Mouse (Mus musculus) embryonic facial prominence, embryonic 10.5 days (tissue): ENCODE measurements at regions not wholly inside any gene's neighbourhood (a gene's known extent, or its start where the extent isn't known, plus 50 kb on each side); places are given as distances from the start of the nearest gene placed in this dataset.
"Not testable (repeated sequence)": the region's sequence is repeated elsewhere in the genome, so short reads cannot be mapped to it uniquely, and the experiment has no call there.

Source experiments
- DNase-seq: peaks from one replicate; pipeline ENCODE4 v3.0.0-alpha.2; 2017; ENCODE audit warnings: low spot score
- H3K27ac ChIP-seq: fragments of 300-500 bp; sonication (generic); replicated peaks from 2 replicates; pipeline ENCODE4 v1.5.1; 2016; ENCODE audit warnings: mild to moderate bottlenecking
- H3K27me3 ChIP-seq: fragments of 300-500 bp; sonication (generic); replicated peaks from 2 replicates; pipeline ENCODE4 v1.6.1; 2016; ENCODE audit warnings: low read depth, mild to moderate bottlenecking; ENCODE audit not compliant: poor library complexity, severe bottlenecking
- H3K36me3 ChIP-seq: fragments of 300-500 bp; sonication (generic); replicated peaks from 2 replicates; pipeline ENCODE4 v1.6.1; 2016; ENCODE audit warnings: mild to moderate bottlenecking, moderate library complexity
- H3K4me1 ChIP-seq: fragments of 300-500 bp; sonication (generic); 2 replicates; pipeline ENCODE4 v1.6.1; 2016
- H3K4me3 ChIP-seq: fragments of 300-500 bp; sonication (generic); 2 replicates; pipeline ENCODE4 v1.5.1; 2016; ENCODE audit warnings: mild to moderate bottlenecking, moderate library complexity
- H3K9me3 ChIP-seq: fragments of 300-500 bp; sonication (generic); 2 replicates; pipeline ENCODE4 v1.6.1; 2016; ENCODE audit warnings: mild to moderate bottlenecking
- WGBS: fragments of 180-500 bp; shearing (Covaris S2); methylation state at CpG from one replicate; pipeline ENCODE4 v1.1.7; 2016; 5-methylcytosine and 5-hydroxymethylcytosine counted together

- Histone ChIP-seq H3K27ac (no peak overlapping the region), H3K9me3 (no peaks in the 10 kb centered on the region), H3K4me1 (no peaks in the 10 kb centered on the region), H3K27me3 (no peaks in the 10 kb centered on the region), H3K4me3 (no peak overlapping the region), H3K36me3 (no peaks in the 10 kb centered on the region)
- DNase-seq = no peak
- 84% methylated on average over 6 of the region's 6 CpGs for WGBS
Measured at GRCm38 (mm10) chr1:35880562-35881265, 187.5 kb upstream of the Hs6st1 start.

GRCm38 (mm10) chr1:35881521-35881920 is 186.7 kb upstream of the Hs6st1 start:
- DNase-seq = no peak
- WGBS = 81% methylated on average over 4 of the region's 4 CpGs
- no peaks in the 10 kb centered on the region for H3K4me1 ChIP-seq

GRCm38 (mm10) chr1:35882101-35882500 is 186.1 kb upstream of the Hs6st1 start:
- Histone ChIP-seq H3K36me3 (no peaks in the 10 kb centered on the region), H3K4me3 (no peak overlapping the region), H3K27me3 (no peaks in the 10 kb centered on the region), H3K4me1 (no peaks in the 10 kb centered on the region), H3K27ac (no peak overlapping the region), H3K9me3 (no peaks in the 10 kb centered on the region)
- WGBS = 76% methylated on average over 1 of the region's 1 CpGs
- DNase-seq = no peak

More at GRCm38 (mm10) chr1:35881521-35881920, 186.7 kb upstream of the Hs6st1 start:
- Histone ChIP-seq H3K36me3 (no peaks in the 10 kb centered on the region), H3K27me3 (no peaks in the 10 kb centered on the region), H3K9me3 (no peaks in the 10 kb centered on the region), H3K4me3 (no peak overlapping the region), H3K27ac (no peak overlapping the region)

- H3K9me3 ChIP-seq = peaks cover 9% of the 10 kb centered on the region; the same call in 1 of the 2 replicates
- 82% methylated on average over 19 of the region's 19 CpGs for WGBS
- H3K36me3 ChIP-seq = no peaks in the 10 kb centered on the region
- H3K27ac ChIP-seq = no peak overlapping the region
- H3K4me1 ChIP-seq = no peaks in the 10 kb centered on the region
- no peak overlapping the region for H3K4me3 ChIP-seq
- no peak for DNase-seq
- no peaks in the 10 kb centered on the region for H3K27me3 ChIP-seq
Measured at GRCm38 (mm10) chr1:35889731-35890499, 178.3 kb upstream of the Hs6st1 start.

GRCm38 (mm10) chr1:35890500-35890900 is 177.7 kb upstream of the Hs6st1 start:
- Histone ChIP-seq H3K4me1 (no peaks in the 10 kb centered on the region), H3K27me3 (no peaks in the 10 kb centered on the region), H3K36me3 (no peaks in the 10 kb centered on the region), H3K4me3 (no peak overlapping the region), H3K27ac (no peak overlapping the region), H3K9me3 (peaks cover 15% of the 10 kb centered on the region; the same call in 1 of the 2 replicates)
- no peak for DNase-seq
- WGBS = 83% methylated on average over 15 of the region's 15 CpGs

- Histone ChIP-seq H3K36me3 (no peaks in the 10 kb centered on the region), H3K4me3 (no peak overlapping the region), H3K9me3 (peaks cover 14% of the 10 kb centered on the region; the same call in 1 of the 2 replicates), H3K27me3 (no peaks in the 10 kb centered on the region), H3K27ac (no peak overlapping the region), H3K4me1 (no peaks in the 10 kb centered on the region; the same call in 1 of the 2 replicates)
- 80% methylated on average over 1 of the region's 1 CpGs for WGBS
- DNase-seq = no peak
Measured at GRCm38 (mm10) chr1:35899536-35899935, 168.7 kb upstream of the Hs6st1 start.

GRCm38 (mm10) chr1:35904001-35904547 is 164.1 kb upstream of the Hs6st1 start:
- Histone ChIP-seq H3K4me3 (no peak overlapping the region), H3K9me3 (no peaks in the 10 kb centered on the region), H3K36me3 (no peaks in the 10 kb centered on the region), H3K27ac (no peak overlapping the region), H3K4me1 (peaks cover 16% of the 10 kb centered on the region), H3K27me3 (no peaks in the 10 kb centered on the region)
- WGBS = 94% methylated on average over 9 of the region's 9 CpGs
- DNase-seq = no peak

- no peaks in the 10 kb centered on the region for H3K27me3 ChIP-seq
- no peaks in the 10 kb centered on the region for H3K4me1 ChIP-seq
- no peak overlapping the region for H3K4me3 ChIP-seq
- H3K27ac ChIP-seq = no peak overlapping the region
- DNase-seq = no peak
- WGBS = 81% methylated on average over 4 of the region's 4 CpGs
- no peaks in the 10 kb centered on the region for H3K9me3 ChIP-seq
- no peaks in the 10 kb centered on the region for H3K36me3 ChIP-seq
Measured at GRCm38 (mm10) chr1:35913551-35913950, 154.6 kb upstream of the Hs6st1 start.

- not testable (repeated sequence) for H3K4me1 ChIP-seq, H3K36me3 ChIP-seq, H3K9me3 ChIP-seq, H3K27ac ChIP-seq, H3K27me3 ChIP-seq, H3K4me3 ChIP-seq, DNase-seq
- 88% methylated on average over 8 of the region's 8 CpGs for WGBS
Measured at GRCm38 (mm10) chr1:35914175-35914574, 154.0 kb upstream of the Hs6st1 start.

- no peaks in the 10 kb centered on the region for H3K36me3 ChIP-seq
- no peaks in the 10 kb centered on the region for H3K27me3 ChIP-seq
- 90% methylated on average over 6 of the region's 6 CpGs for WGBS
- H3K4me3 ChIP-seq = no peak overlapping the region
- H3K27ac ChIP-seq = no peak overlapping the region
- H3K4me1 ChIP-seq = peaks cover 3% of the 10 kb centered on the region; the same call in 1 of the 2 replicates
- no peaks in the 10 kb centered on the region for H3K9me3 ChIP-seq
- no peak for DNase-seq
Measured at GRCm38 (mm10) chr1:35915526-35915925, 152.7 kb upstream of the Hs6st1 start.

- no peak for DNase-seq
- no peak overlapping the region for H3K27ac ChIP-seq
- H3K4me1 ChIP-seq = peaks cover 3% of the 10 kb centered on the region; the same call in 1 of the 2 replicates
- 84% methylated on average over 12 of the region's 12 CpGs for WGBS
- H3K4me3 ChIP-seq = no peak overlapping the region
- no peaks in the 10 kb centered on the region for H3K9me3 ChIP-seq
- no peaks in the 10 kb centered on the region for H3K27me3 ChIP-seq
- H3K36me3 ChIP-seq = no peaks in the 10 kb centered on the region
Measured at GRCm38 (mm10) chr1:35919840-35920734, 148.1 kb upstream of the Hs6st1 start.

- DNase-seq = no peak
- H3K27ac ChIP-seq = no peak overlapping the region
- H3K9me3 ChIP-seq = no peaks in the 10 kb centered on the region
- H3K4me3 ChIP-seq = no peak overlapping the region
- 91% methylated on average over 4 of the region's 4 CpGs for WGBS
- H3K4me1 ChIP-seq = peaks cover 18% of the 10 kb centered on the region
- H3K27me3 ChIP-seq = no peaks in the 10 kb centered on the region
- H3K36me3 ChIP-seq = no peaks in the 10 kb centered on the region
Measured at GRCm38 (mm10) chr1:35924796-35925195, 143.4 kb upstream of the Hs6st1 start.
